Mouse (Mus musculus) testis, postnatal 14 days (tissue): ENCODE results near the gene Add1.

Source experiments
- DNase-seq: peaks from one replicate; pipeline ENCODE4 v3.0.0; 2021; ENCODE audit warnings: low spot score

Add1 gene

DNA sequence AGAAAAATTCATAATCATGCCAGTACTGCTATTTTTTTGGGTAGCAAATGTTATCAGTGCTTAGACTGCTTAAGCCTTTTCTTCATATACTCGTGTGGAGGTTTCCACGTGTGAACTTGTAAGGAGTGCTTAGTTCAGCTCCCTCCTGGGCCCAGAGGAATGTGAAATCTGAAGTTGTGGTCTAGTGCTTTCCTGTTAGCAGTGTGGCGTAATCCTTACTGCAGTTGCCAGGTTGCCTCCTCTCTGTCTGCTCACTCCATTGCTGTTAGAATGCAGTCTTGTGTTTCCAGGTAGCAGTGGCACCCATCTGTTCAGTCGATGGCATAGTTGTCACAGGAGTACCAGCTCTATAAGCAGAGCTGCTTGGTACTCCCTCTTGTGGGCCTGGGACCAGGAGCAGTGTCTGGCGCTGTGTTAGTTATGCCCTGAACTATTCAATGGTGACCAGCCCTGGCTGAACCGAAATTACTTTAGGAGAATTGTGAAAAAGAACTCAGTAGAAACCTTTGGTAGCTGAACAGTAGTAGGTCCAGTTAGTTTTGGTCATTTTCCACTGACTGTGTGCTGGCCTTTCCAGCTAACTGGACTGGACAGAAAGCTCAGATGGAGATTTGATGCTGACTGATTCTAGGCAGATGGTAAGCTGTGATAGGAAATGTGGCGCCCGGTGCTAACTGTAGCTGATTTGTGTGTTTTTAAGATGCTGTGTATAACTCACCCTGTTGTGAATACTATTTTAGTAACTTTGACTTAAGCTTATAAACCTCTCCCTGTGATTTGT lies 33.8 kb downstream of the Add1 start:
- DNase-seq = no peak

DNA sequence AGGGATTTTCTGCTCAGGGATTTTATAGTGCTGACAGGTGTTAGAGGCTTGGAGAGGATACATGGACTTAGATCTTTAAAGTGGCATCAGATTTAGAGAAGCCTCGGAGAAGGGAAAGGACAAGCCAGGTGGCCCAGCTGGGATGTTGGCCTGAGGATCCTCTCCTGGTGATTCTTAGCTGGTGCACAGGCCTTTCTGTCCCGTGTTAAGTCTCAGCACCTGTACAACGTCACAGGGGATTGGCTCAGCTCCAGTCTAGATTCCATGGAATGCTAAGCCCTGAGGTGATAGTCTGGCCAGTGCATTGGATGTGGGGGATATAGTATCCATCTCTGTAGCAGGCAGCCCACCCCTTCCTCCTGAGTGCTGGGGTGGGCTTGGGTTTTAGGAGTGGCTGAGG lies 34.8 kb downstream of the Add1 start:
- no peak for DNase-seq

DNA sequence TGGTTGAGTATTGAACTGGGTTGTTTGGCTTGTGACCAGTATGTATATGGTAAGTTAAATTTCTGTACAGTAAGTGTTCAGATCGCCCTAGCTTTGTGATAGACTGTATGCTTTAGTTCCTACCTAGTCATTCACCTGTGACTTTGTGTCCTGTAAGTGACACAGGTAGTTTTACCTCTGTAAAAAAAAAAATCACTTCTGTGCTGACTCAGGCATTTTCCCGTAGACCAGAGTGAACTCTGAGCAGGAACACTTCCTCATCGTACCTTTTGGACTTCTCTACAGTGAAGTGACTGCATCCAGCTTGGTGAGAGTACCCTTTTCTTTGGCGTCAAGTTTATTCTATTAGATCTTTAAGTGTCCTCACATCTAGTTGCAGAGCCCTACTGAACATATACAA lies 36.5 kb downstream of the Add1 start:
- no peak for DNase-seq

DNA sequence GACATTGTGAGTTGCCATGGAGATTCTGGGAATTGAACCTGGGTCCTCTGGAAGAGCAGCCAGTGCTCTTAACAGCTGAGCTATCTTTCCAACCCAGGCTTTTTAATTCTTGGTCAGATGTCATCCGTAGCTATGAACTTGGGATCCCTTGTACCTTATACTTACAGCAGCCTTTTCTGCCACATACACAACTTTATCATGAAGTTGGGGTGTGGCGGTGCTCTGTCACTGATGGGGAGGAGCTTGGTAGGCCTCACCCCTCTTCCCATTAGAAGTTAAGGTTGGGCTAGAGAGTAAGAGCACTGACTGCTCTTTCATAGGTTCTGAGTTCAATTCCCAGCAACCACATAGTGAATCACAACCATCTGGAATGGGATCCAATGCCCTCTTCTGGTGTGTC lies 59.5 kb downstream of the Add1 start:
- no peak for DNase-seq

DNA sequence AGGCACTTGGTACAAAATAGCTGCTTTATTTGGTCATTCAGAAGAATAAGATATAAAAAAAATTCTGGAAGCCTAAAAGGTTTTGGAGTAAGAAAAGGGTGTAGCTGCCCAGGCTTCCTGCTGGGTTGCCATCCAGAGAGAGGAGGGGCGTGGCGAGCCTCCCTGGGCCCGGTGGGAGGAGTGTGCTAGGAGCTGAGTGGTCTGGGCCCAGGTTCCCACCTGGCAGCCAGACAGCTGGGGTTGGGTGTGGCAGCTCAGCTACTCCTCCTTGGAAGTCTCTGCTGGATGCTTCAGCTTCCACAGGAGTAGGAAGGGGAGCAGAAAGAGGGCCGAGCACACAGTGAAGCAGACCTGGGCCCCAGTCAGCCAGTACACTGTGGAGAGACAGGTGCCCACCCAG lies 60.2 kb downstream of the Add1 start:
- DNase-seq = no peak

DNA sequence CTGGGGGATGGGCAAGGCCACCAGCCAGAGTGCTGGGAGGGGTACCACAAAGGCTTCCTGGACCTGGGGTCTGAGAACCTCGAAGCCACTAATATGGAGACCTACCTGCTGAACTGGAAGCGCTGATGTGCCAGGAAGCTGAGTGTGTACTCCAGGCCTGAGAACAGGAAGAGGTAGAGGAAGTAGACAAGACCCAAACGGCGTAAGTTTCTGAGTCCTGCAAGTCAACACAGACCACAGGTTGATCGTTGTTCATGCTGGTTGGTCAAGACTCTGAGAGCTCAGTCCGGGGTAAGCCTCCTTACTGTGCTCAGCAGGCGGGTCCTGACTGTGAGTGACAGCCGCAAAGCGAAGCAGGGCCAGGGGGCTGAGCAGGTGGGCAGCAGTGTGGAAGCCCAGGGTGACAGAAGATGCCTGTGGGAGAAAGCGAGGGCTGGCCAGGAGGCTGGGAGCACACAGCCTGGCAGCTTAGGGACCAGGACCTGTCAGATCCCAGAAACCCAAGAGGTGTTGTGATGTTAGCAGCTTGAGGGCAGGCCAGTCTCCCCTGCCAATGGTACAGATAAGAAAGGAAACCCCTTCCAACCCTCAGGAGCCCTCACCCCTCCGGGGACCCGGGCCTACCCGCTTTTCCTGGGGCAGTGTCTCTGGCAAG lies 61.4 kb downstream of the Add1 start:
- no peak for DNase-seq

DNA sequence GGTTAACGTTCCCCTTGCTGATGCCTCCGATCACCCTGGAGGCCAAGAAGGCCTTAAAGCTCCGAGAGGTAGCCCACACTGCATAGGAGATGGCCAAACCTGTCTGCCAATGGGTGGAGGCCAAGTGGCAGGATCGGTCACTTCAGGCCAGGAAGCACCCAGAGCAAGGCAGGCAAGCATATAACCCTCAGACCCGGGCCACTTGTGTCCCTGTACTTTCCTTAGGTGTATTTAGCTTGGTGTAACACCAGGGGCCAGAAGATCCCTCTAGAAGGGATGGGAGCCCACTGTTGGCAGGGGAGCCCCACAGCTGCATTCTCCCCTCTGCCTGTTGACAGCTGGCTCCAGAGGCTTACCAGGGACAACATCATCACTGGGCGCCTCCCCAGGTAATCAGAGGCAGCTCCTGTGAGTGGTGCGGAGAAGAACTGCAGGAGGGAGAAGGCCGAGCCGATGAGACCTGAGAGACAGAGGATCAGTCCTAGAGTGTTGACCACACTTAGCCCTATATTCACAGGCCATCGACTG lies 62.3 kb downstream of the Add1 start:
- no peak for DNase-seq

DNA sequence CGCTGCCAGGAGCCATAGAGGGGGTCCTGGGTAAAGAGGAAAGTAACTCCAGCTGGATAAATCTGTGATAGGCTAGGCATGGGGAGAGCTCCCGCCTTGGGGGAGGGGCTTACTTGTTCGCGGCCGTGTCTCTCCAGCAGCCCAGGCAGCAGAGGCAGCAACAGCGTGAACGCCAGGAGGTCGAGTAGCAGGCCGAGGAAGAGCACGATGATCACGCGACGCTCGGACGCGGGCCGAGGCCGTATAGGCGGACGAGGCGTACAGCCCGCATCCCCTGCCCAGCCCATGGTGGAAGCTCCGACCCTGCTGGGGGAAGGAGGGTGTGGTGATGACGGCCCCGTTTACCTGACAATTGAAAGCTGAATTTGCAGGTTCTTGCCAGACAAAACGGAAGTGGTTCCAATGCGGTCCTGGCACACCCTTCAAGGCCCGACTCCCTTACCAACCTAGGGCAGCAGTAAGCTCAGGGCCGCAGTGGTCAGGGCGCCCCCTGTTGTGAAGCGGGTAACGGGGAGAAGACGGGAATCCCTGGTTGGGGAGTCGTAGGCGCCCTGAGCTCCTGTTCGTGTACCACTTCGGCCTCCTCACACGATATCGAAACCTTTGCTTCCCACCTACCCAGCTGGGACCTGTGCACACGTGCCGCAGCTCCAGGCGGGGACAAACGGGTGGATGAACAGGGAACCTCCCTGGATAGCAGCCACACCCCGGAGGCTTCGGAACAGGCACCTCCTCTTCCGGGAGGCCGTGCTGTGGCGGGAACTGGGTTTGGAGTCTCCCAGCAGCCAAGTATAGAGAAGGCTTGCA lies 63.2 kb downstream of the Add1 start, which contains the start of gene Mfsd10:
Gene Mfsd10 (minus strand): TSS at position 732 of the 807 bp plus-strand sequence.
- peak; percentile 84 for DNase-seq

DNA sequence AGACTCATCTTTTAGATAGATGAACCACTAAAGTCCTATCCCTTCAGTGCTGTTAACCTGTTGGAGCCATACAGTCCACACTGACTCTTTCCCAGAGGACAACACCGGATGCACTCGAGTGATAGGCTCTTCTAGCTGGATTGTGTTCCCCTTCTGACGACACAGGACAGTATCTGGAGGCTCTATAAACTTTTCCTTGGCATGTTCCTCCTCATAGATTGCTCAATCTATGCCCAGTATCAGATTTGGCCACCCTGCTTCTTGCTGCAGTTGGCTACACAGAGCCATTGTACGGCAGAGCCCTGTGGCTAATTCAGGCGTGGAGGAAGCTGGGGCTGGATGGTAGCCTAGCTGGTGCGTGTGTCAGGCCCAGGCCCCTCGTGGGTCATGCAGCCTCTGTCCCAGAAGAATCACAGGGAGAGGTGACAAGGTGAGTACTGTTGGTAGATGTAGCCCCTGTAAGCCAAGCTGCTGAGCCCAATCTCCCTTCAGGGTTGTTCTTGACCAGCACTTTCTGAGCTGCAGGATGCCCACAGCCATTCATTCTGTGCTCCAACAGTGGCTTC lies 64.2 kb downstream of the Add1 start:
- no peak for DNase-seq

DNA sequence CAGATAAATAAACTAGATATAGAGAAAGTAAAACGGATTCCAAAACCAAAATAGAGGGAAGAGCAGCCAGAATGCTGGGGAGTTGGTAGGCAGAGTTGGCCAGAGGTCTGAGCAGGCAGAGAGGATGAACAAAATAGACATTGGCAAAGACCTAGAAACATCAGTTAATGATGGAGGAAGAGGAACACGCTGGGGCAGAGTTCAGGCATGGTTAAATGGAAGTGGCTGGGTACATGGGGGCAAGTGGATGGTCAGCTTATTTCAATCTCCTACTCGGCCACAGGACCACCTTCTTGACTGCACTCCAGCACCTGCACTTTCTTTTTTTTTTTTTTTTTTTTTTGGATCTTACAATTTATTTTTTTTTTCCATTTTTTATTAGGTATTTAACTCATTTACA lies 68.5 kb downstream of the Add1 start:
- no peak for DNase-seq

DNA sequence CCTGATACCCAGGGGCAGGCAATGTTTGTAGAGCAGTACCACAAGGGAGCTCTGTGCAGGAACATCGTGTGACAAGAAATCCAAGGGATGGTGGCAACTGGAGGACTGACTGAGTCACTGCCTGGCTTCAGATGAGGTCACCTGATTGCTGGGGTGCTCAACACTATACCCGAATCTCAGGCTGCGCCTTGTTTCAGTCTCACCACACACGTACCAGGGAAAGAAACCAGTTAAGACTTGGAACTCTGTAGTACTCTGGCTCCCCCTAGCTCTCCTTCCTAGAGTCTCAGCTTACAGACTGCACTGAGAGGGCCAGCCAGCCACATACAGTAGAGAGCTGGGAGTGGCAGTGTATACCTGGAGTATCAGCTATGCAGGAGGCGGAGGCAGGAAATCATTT lies 69.5 kb downstream of the Add1 start:
- DNase-seq = no peak

DNA sequence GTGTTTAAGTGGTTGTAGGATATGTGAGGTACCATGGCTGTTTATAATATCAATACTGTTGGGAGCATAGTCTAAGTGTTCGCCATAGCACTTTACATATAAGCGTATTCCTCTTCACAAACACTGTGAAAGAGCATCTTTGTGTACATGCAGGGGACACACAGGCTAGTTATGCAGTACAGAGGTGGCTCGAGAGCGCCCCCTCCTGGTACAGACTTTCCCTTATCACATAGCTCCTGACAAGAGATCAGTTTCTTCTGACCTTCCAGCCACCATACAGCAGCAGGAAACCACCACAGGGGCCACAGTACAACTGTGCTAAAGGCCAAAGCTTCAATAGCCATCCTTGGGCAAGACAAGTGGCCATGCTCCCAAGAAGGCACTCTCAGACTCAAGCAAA lies 74.1 kb downstream of the Add1 start:
- DNase-seq = no peak

DNA sequence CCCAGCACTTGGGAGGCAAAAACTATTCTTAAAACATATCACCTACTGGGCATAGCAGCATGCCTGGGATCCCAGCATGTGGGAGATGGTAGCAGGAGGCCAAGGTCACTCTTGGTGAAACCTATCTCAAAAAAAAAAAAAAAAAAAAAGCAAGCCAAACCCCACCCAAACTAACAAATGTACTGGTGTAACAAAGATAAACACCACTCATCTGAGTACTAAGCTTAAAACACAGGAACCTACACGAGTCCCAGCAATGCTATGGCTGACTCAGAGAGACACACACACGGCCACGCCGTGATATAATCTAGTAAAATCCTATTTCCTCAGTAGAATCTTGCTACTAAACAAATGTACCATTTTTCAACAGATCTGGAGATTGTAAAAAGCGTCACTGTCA lies 79.5 kb downstream of the Add1 start:
- no peak for DNase-seq

DNA sequence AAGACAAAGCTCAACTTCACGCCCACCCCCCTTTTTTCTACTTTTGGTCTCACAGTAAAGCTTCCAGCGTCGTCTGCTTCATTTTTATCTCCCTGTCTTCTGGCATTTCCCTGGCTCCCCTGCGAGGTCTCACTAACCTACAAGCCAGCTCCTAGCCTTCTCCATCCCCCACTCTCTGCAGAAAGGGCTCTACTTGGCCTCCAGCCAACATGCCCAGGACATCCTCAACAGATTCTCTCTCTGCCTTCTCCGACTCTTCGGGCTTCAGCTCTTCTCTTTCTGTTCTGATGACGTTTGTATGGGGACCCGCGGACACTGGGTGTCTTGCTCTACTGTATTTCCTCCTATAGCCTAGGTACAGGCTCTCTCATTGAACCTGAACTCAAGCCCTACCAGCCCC lies 81.4 kb downstream of the Add1 start:
- DNase-seq = no peak

DNA sequence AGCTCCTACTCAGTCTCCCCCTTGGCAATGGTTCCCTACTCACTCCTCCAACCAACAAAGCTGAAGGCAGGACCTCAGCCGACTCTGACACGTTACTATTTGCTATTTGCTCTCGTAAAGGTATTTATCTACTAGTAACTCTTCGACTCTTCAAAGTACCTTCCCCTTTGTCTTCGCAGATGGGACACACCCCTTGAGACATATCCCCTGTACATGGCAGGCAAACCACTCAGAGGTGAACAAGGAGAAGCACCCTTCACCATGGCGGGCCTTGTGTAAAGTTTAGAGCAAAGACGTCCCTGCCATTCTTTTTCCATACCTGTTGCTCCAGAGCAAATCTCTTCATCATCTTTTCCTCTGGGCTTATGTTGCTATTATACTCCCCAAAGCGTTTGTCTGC lies 84.1 kb downstream of the Add1 start:
- DNase-seq = no peak

DNA sequence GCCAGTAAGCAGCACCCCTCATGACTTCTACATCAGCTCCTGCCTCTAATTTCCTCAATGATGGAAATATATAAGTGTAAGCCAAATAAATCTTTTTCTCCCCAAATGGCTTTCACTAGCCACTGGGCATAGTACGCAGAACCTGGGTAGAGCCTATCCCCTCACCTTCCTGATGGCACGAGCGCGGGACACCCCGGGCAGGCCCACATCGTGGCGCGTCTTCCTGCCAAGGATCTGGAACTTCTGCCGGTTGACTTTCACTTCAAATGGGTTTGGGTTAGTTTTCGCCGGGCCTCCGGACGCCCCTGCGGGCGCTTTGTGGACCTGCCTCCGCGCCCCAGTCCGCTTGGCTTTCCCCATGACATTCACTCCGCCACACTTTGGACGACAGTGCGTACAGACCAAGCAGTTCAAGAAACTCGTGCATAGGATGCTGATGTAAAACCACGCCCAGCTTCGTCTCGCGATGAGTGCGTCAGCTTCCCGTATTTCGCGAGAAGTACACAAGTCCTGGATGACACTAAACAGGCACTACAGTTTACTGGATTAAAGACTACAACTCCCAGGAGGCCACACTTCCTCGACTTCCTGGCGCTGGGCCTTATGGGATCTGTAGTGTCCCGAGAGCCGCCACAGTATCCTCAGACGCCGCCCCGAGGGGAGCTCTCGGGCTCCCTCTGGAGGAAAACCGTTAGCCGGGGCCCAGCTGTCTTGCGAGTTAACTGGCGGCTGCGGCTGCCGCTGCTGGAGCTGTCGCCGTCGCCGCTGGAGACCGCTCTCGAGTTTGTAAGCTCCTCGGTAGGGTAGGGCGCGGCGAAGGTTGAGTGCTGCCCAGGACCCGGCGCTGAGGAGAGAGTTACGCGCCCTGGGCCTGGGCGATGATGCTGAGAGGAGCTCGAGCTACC lies 86.5 kb downstream of the Add1 start, which contains the start of the genes Nop14 and Grk4:
Gene Nop14 (minus strand): TSS at position 463 of the 905 bp plus-strand sequence.
Gene Grk4 (plus strand): TSS at position 694 of the 905 bp plus-strand sequence.
- peak; percentile 99 for DNase-seq

DNA sequence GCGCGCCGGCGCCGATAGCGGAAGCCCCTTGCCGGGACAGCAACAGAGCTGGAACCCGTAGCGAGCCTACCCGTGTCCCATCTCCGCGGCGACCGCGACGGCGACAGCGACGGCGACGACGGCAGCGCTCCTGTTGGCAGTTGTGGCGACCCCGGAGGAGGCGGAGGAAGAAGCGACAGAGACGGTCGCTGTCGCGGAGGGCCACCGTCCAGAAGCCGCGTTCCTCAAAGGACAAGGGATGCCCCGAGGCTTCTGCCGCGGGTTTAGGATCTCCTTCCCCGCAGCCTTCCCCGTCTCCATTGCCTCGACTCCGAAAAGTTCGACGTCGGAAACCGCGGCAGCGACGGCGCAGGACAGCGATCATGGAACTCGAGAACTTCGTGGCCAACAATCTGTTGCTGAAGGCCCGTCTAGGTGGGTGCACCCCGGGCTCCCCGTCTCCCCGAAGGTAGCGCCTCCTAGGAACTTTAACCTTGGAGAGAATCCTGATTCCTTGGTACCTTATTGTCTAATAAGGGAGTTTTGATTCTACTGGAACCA lies 87.2 kb downstream of the Add1 start:
- no peak for DNase-seq

DNA sequence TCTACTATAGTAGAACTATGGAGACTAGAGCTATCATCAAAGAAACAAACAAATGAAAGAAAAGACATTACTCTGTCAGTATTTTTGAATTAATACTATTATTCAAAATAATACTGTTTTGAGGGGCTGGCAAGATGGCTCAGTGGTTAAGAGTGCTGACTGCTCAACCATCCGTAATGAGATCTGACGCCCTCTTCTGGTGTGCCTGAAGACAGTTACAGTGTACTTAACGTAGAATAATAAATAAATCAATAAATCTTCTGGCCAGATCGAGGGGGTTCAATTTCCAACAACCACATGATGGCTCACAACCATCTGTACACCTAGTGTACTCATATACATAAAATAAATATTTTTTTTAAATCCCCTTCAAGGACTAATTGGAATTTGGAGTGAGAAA lies 88.4 kb downstream of the Add1 start:
- no peak for DNase-seq

DNA sequence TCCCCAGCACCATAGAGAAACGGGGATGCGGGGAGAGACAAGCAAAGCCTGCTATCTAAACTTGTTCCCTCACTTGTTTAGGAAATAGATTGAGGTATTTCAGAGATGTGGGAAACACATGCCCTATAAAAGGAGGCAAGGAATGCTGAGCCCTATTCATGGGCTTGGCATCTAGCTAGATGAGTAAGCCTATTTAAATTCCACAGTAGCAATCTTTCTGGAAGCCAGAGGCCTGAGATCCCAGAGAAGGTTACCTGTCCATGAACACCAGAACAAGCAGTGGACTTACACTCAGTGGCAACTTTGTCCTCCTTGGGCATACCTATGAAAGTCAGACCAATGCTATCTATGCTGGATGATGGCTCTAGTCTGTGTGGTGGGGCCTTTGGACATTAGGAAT lies 89.8 kb downstream of the Add1 start:
- DNase-seq = no peak

DNA sequence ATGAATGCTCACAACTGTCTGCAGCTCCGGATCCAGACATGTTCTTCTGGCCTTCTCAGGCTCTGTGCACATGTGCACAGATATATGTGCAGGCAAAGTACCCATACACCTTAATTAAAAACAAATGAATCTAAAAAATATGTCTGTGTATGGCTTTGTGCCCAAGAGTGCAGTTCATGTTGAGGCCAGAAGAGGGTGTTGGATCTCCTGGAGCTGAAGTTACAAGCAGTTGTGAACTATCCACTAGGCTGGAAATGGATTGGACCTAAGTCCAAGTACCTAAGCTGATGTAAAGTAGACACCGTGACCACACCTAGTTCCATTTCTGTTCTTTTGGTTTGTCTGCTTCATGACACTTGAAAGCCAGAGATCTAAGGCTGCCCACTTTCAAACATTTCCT lies 96.0 kb downstream of the Add1 start:
- no peak for DNase-seq

DNA sequence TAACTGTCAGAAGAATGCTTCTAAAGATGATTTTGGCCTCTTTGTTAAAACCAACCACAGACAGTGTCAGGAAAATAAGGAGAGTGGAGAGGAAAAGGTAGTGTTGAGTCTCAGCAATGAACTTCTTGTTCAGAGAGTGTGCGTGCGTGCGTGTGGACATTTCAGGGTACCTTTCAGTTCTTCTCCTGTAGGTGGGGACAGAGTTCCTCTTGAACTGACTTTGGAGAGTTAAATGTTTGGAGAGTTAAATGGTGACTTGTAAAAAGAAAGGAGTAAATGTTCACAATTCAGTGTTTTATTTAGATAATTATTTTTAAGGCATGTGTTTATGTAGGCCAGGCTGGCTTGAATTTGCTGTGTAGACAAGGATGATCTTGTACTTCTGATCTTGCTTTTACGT lies 96.8 kb downstream of the Add1 start:
- DNase-seq = no peak
